Mouse (Mus musculus) testis, adult 2 months (tissue): Measurements from ENCODE around the gene Ttc21a. TPM values are rescaled to one million over a fixed set of nuclear protein-coding genes. Genes with fewer than 3 reads are reported as not detected.

ENCODE experiments used
- H3K27ac ChIP-seq: fragments of 200-500 bp; 2 replicates; pipeline ENCODE4 v1.5.1; 2012; ENCODE audit warnings: low read depth, low read length; ENCODE audit not compliant: control insufficient read depth, insufficient read depth
- H3K27me3 ChIP-seq: fragments of 200-500 bp; 2 replicates; pipeline ENCODE4 v1.6.1; 2012; ENCODE audit warnings: mild to moderate bottlenecking, low read length, moderate library complexity; ENCODE audit not compliant: control insufficient read depth, insufficient read depth
- H3K36me3 ChIP-seq: fragments of 200-500 bp; 2 replicates; pipeline ENCODE4 v1.6.1; 2012; ENCODE audit warnings: mild to moderate bottlenecking, low read length; ENCODE audit not compliant: control insufficient read depth, insufficient read depth
- H3K4me1 ChIP-seq: fragments of 200-500 bp; 2 replicates; pipeline ENCODE4 v1.6.1; 2012; ENCODE audit warnings: low read length; ENCODE audit not compliant: control insufficient read depth, insufficient read depth
- H3K4me3 ChIP-seq: fragments of 200-500 bp; 2 replicates; pipeline ENCODE4 v1.5.1; 2012; ENCODE audit warnings: low read depth, mild to moderate bottlenecking, low read length, moderate library complexity, mixed read lengths; ENCODE audit not compliant: control insufficient read depth
- CTCF ChIP-seq: fragments of 200-500 bp; IDR thresholded peaks from 2 replicates; pipeline ENCODE4 v1.5.1; 2012; ENCODE audit warnings: low read depth, mild to moderate bottlenecking, inconsistent platforms, low read length, moderate library complexity; ENCODE audit not compliant: control insufficient read depth, insufficient read depth, insufficient replicate concordance
- POLR2A ChIP-seq: fragments of 200-500 bp; IDR thresholded peaks from 2 replicates; pipeline ENCODE4 v1.6.1; 2012; ENCODE audit warnings: low read depth, mild to moderate bottlenecking, inconsistent platforms, low read length, moderate library complexity; ENCODE audit not compliant: control insufficient read depth
- polyA plus RNA-seq: library from polyadenylated mRNA; depleted of rRNA; stranded (reverse); fragments of >200 nt; gene quantifications from 2 replicates; pipeline ENCODE4 v1.2.3, GENCODE M21; 2012

Gene Ttc21a
- polyA plus RNA-seq, 1 experiment: 66.1 TPM

- Histone ChIP-seq H3K27me3 (no peaks in the 10 kb centered on the region), H3K27ac (no peak overlapping the region), H3K4me1 (peaks cover 10% of the 10 kb centered on the region), H3K4me3 (no peak overlapping the region), H3K36me3 (no peaks in the 10 kb centered on the region)
- no peak for TF ChIP-seq CTCF
Observed at GRCm38 (mm10) chr9:119988304-119988703, 50.9 kb downstream of the Ttc21a start.

- H3K27me3 ChIP-seq: no peaks in the 10 kb centered on the region
- no peaks in the 10 kb centered on the region for H3K36me3 ChIP-seq
- H3K4me1 ChIP-seq: no peaks in the 10 kb centered on the region
- TF ChIP-seq POLR2A (no peak), CTCF (no peak)
- H3K4me3 ChIP-seq: no peak overlapping the region
- H3K27ac ChIP-seq: no peak overlapping the region
Observed at GRCm38 (mm10) chr9:119991310-119991709, 53.9 kb downstream of the Ttc21a start.

GRCm38 (mm10) chr9:119993092-119993844 lies 55.9 kb downstream of the Ttc21a start:
- Histone ChIP-seq H3K36me3 (no peaks in the 10 kb centered on the region), H3K27ac (no peak overlapping the region), H3K27me3 (no peaks in the 10 kb centered on the region), H3K4me1 (no peaks in the 10 kb centered on the region), H3K4me3 (no peak overlapping the region)
- TF ChIP-seq POLR2A: no peak

- TF ChIP-seq CTCF (no peak), POLR2A (no peak)
Observed at GRCm38 (mm10) chr9:119994207-119994606, 56.8 kb downstream of the Ttc21a start.

GRCm38 (mm10) chr9:119996080-119996479 lies 58.7 kb downstream of the Ttc21a start:
- no peaks in the 10 kb centered on the region for H3K27me3 ChIP-seq
- H3K27ac ChIP-seq: no peak overlapping the region
- no peaks in the 10 kb centered on the region for H3K36me3 ChIP-seq
- H3K4me3 ChIP-seq: no peak overlapping the region
- TF ChIP-seq CTCF (no peak), POLR2A (no peak)
- no peaks in the 10 kb centered on the region for H3K4me1 ChIP-seq

More at GRCm38 (mm10) chr9:119994207-119994606, 56.8 kb downstream of the Ttc21a start:
- H3K36me3 ChIP-seq: no peaks in the 10 kb centered on the region
- H3K4me3 ChIP-seq: no peak overlapping the region
- H3K27ac ChIP-seq: no peak overlapping the region
- H3K4me1 ChIP-seq: no peaks in the 10 kb centered on the region
- no peaks in the 10 kb centered on the region for H3K27me3 ChIP-seq

- Histone ChIP-seq H3K27me3 (no peaks in the 10 kb centered on the region), H3K4me1 (peaks cover 8% of the 10 kb centered on the region), H3K4me3 (no peak overlapping the region), H3K36me3 (no peaks in the 10 kb centered on the region), H3K27ac (no peak overlapping the region)
- no peak for TF ChIP-seq POLR2A
- no peak for TF ChIP-seq CTCF
Observed at GRCm38 (mm10) chr9:119998776-119999175, 61.4 kb downstream of the Ttc21a start.

- Histone ChIP-seq H3K36me3 (no peaks in the 10 kb centered on the region), H3K27ac (no peak overlapping the region), H3K27me3 (no peaks in the 10 kb centered on the region), H3K4me3 (no peak overlapping the region), H3K4me1 (peaks cover 8% of the 10 kb centered on the region)
- no peak for TF ChIP-seq CTCF
- TF ChIP-seq POLR2A: no peak
Observed at GRCm38 (mm10) chr9:119999636-120000035, 62.2 kb downstream of the Ttc21a start.
